Mouse (Mus musculus) cerebellum, adult 9-11 months (tissue): Measurements from ENCODE around the gene Bicdl1.

ENCODE experiments used
- DNase-seq: peaks from one replicate; pipeline ENCODE4 v3.0.0; 2022

The Bicdl1 gene

DNA sequence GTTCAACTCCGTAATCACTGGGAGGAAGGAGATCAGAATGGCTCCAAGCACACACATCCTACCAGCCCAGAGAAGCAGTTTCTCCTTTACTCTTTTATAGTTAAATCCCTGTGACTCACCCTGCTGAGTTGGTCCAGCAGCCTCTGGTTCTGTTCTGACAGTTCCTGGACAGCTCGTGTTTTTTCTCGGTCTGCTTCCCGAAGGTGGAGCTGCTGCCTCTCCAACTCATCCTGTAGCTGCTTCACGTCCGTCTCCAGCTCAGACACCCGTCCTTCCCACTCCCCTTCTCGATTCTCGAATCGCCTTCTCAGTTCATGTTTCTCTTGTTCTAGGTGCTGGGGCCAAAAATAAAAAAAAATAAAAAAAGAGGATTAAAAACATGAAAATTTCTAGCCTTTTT lies 7.0 kb downstream of the Bicdl1 start:
- no peak for DNase-seq

DNA sequence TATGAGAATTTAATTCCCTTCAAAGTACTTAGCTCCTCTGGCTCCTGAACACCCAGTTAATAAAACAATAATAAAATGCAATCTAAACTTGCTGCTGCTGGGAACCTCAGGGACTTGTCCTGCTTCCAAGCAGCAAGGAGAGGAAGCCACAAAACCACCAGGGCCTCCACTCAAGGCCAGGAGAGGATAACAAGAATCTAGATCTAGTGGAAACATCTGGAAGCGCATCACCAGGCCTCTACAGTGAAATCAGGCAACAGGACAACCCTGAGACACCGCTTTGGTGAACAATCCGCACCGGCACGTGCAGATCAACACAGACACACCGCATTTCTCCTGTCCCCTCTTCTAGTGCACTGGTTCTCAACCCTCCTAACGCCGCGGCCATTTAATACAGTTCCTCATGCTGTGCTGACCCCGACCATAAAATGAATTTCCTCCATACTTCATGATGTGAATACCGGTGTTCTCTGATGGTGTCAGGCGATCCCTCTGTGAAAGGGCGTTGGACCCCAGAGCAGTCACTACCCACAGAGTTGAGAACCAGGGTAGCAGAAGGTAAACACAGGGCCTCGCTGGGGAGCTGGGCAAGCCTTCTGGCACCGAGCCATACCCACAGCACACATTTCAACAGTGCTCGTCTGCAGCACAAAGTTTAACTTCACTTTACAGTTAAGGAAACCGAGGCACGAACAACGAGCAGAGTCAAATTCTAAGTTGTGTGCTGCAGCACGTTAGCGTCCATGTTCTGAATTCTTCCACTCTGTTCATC lies 9.0 kb downstream of the Bicdl1 start:
- no peak for DNase-seq

DNA sequence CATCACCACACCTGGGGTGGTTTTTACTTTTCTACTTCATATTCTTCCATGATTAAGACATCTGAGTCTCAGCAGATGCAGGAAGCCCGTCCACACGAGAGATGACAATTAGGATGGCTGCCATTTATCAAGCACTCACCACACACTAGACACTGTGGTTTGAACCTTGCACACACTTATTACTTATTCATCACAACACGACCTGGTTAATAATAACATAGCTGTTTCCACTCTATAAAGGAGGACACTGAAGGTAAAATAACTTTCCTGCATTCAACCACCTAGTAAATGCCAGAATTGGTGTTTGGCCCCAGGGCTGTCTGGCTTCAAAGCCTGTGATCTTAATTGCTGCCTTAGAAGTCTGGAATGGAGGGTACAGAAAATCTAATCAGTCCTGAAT lies 10.7 kb downstream of the Bicdl1 start:
- DNase-seq, result no peak

DNA sequence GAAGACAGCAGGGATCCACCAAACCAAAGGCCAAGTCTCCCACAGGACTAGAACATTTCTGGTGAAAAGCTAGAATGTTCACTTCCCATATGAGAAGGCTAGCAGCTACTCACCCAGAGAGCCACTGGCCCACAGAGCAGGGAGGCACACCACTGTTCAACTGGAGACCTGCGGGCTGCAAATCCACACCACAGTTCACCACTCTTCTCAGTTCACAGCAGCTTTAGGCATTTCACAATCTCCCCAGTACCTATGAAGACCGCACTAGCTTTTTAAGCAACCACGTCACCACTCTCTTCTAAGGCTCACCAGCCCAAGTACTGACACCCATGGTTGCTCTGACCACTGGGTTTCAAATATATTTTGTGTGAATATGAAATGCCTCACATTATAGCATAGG lies 13.7 kb downstream of the Bicdl1 start:
- DNase-seq, result no peak

DNA sequence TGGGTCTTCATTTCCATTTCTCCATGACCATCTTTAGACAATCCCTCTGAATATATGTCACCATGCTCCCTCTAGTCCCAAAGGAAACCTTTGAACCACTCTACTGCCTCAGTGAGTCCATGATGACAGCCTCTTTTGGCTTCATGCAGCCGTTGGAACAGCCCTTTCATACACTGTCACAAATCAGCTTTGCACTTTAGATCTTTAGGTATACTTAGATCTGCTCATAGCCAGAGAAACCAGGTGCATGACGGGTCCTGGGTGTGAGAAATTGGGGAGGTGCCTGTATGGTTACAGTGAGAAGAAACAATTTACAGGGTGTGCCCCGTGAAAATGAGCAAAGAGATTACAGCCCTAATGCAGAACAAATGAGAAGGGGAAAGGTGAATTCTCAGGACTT lies 14.3 kb downstream of the Bicdl1 start:
- no peak for DNase-seq

DNA sequence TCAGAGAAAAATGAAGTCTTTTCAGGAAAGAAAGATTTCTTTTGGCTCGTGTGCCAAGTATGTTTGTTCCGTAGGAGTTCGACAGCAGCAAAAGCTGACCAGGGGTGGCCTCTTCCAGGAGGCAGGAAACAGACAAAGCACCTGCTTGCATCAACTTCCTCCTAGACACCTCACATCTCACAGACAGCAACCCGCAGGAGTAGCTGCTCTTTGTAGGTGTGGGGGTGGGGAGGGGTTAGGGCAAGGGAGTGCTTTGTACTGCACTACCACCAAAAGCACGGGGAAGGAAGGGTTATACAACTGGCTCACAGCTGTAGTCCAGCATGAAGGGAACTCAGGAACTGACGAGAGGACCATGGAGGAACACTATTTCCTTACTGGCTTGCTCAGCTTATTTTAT lies 15.0 kb downstream of the Bicdl1 start:
- no peak for DNase-seq

DNA sequence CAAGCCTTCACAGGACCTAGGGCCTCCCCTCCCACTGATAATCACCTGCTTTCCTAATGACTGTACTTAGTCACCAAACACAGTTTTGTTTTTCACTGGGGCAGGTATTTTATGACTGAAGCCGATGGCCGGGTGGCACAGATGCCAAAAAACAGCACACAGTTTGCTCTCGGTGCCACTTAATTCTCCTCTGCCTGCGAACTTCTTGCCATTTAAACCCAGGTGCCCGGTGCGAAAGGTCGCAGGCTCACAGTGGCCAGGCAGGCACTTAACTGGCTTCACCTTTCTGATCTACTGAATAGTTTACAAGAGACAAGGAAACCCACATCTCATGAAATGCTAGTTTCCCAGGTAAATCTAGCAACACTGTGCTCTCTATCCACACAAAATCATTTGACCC lies 16.7 kb downstream of the Bicdl1 start:
- no peak for DNase-seq

DNA sequence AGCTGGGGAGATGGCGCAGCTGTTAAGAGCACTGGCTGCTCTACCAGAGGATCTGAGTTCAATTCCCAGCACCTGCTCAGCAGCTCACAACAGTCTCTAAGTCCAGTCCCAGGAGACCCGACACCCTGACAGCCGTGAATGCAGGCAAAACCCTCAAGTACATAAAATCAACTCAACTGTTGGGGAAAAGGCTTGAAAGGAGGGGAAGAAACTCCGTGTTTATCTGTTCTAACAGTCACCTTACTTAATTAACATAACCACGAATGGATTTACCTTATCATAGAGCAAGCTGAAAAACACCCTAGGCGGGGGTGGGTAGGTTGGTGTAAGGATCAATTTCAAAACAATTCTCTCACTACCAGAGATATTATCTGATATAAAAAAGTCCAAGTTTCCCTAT lies 18.9 kb downstream of the Bicdl1 start:
- DNase-seq, result no peak

DNA sequence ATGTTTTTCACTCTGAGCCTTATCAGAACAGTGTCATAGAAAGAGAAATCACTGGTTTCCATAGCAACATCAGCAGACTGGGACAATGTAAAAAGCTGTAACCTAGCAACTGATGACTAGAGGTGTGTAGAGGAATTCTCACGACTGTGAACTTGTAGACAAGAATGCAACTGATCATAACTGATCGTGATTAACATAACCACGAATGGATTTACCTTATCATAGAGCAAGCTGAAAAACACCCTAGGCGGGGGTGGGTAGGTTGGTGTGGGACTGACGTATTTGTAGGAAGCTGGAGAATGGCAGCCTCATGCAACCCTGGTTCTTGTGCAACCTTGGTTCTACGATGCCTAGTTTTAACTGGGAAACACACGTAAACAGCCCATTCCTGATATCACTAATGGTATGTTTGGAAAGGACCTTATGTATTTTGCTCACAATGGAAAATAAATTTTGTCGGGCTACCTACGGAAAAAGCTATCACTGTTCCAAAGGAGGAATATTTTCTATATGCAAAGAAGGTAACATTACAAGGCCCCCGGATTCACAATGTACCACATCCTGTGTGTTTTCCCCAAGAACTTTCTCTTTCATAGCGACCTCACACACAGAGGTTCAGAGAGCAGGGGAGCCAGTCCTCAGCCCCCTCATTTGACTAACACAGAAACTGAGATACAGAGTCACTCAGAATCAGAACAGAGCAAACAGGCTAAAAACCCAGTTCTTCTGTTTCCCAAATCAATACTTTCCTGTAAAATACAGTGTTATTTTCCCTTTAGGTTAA lies 19.6 kb downstream of the Bicdl1 start:
- no peak for DNase-seq

DNA sequence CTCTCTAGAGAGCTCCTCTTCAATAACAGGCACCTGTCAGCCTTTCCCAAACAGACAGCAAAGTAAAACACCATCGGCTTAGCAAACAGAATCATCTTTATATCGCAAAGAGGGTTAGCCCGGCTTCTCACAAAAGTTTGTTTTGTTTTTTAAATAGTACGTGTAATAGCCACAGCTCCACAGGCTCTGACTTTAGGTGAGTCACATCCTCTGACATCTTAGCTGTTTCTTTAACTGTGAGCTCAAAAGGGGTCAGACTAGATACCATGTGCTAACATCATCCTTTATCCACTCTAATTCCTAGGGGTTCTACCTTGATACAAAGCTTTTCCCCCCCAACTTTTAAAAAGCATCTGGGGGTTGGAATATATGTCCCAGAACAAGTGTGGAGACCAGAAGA lies 21.2 kb downstream of the Bicdl1 start:
- DNase-seq, result no peak

DNA sequence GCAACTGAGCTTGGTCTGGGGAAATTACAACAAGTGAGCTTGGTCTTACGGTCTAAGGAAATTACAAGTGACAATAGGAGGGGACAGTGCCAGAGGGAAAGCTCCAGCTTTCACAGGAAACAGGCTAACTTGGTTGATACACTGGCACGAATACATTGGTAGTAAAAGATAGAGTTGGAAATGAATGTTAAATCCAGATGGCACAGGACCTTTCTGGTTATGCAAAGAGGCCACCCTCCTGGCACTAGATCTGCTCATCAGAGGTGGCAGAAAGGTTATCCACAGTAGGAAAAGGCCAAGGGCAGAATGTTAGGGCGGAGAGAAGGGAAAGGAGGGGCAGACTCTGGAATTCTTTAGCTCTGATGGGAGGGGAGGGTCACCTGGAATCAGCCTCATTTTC lies 22.5 kb downstream of the Bicdl1 start:
- no peak for DNase-seq

DNA sequence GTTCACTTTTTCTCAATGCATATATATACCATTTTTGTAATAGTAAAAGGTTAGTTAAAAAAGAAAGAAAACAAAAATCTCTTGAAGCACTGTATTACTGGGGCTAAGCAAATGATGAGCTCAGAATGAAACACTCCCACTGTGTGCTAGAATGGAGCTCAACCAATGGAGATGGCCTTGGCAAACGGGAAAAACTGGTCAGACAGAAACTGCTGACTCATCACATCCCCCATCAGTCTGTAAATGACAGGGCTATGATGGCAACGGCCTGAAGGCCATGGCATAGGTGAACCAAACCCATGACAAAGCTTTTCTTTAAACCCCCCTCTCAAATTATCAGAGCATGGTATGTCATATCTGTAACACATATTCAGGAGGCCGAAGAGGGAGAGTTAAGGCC lies 29.4 kb downstream of the Bicdl1 start:
- no peak for DNase-seq

DNA sequence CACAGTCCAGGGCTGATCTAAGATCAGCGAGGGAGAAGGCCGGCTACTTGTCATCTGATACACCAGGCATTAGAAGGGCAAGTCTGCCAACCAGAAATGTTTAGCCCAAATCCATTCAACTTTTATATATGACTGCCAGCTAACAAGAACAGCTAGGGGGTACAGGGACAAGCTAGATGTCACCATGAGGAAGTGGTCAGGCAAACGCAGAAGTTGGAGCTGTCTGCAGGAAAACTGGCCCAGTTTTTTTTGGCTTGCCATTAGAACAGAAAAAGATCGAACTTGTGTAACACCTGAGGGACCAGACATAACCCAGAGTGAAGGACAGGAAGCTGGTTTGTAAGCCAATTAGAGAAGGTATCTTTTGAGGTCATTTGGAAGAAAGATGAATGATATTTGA lies 30.2 kb downstream of the Bicdl1 start:
- no peak for DNase-seq

DNA sequence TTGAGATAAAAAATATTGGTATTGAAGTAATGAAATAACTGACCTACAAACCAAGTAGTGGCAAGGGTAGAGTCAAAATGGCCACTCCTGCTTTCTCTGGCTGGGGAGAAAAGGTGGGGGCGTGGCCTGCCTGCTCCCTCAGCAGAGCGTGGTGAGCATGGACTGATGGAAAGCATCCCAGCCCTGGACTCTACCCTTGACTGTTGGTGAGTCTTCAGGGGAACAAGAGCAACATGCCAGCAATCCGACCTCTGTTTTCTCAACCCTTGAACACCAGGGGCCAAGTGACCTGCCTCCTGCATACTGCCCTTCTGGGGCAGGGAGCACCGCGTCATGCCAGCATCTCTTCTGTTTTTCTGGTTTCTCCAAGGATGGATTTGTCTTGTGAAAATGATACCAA lies 34.6 kb downstream of the Bicdl1 start:
- DNase-seq, result no peak

DNA sequence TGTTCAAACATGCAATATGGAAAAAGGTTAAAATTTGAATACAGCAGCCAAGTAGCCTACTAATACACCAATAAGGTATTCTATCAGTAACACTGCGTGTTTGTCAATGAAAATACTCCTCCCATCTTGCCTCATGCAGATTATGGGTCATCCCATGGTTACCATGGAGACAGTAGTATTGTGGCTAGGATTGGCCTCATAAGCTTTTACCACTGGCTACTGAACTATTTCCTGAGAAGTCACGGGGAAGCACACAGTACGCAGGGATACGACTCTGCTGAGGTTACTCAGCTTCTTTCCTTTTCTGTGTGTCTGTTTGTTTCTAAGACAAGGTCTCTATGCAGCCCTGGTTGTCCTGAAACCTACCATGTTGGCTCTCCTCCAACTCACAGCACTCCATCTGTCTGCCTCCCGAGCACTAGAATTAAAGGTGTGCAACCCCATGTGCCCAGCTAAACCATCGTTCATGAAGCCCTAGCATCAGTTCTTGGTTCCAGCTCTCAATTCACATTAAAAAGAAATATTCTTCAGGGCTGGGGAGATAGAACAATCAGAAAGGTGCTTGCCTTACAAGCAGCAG lies 36.1 kb downstream of the Bicdl1 start:
- peak; percentile 88 for DNase-seq

DNA sequence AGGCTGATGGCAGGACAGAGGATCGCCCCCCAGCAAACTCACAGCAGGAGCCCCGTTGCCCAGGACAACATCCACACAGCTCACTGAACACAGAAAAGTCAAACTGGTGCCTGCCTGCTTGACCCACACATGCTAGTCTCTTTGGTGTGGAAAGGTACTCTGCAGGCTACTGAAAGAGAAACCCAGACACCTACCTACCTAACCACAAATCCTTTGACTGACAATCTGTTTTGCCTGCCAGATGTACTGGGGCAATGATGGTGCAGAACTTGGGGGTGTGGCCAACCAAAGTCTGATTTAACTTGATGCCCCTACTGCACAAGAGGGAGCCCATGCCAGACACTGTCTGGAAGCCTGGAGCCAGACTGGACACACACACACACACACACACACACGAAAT lies 38.1 kb downstream of the Bicdl1 start:
- no peak for DNase-seq

DNA sequence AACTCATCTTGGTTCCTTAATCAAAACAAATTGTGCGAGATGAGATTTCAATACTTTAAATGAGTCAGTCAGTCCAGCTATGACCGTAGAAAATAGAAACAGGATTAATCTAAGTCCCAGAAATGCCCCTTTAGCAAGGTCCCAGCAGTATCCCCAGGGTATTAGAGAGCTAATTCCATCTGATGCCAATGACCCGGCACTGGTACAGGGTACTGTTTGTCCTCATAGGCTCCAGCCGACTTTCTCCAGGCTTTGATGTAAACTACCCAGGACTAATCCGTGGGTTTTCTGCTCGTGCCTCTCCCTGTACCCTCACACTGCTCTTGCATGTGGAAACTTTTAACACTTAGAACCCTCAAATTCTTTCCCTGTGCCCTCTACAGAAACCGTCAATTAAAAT lies 44.7 kb downstream of the Bicdl1 start:
- no peak for DNase-seq

DNA sequence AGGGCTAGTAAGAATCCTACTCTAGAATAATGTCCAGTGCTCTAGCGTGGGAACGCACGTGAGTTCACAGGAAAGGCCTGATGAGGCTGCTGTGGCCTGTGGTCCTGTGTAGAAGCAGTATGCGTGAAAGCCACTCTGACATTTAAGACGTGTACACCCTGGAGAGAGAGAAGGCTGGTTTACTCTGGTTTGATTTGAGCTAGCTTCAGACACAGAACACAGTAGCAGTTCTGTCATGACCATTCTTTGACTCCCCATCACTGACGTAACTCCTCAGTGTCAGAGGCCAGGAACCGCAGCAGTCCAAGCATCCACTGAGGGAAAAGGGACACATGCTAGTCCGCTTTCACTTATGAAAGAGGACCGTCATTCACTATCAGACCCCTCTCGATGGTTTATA lies 46.3 kb downstream of the Bicdl1 start:
- DNase-seq, result no peak

DNA sequence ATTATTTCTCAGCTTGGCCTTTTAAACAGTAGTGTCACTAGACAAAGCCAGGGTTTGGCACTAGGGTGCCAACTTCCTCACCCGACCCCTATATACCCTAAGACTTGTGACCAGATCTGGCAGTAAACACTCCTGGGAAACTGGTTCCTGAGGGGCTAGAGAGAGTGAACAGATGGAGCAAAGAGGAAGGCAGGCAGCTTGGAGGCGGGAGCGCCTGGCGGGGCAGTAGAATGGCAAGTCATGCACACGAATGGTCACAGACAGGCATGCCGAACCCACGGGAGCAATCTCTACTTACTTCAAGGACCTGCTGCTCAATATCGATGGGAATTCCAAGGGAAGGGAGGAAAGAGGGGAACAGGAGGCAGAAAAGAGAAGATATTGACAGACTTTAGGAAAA lies 59.6 kb downstream of the Bicdl1 start:
- DNase-seq, result peak; percentile 76

DNA sequence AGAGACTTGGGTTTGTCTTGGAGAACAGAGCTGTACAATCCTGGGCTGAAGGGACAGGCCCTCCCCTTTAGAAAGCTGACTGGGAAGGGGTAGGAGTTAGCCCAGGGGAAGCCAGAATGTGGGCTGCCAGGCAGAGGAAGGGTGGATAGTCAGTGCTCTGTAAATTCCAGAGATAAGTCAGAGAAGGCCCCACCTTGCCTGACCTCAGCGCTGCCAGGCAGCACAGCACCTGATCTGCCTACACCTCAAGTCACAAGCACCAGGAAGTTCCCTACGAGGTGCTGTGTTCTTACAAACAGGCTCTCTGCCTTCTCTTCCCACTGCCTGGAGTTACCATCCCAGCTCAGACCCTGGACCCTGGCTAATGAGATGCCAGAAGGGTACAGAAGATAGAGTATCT lies 61.0 kb downstream of the Bicdl1 start:
- DNase-seq, result no peak

DNA sequence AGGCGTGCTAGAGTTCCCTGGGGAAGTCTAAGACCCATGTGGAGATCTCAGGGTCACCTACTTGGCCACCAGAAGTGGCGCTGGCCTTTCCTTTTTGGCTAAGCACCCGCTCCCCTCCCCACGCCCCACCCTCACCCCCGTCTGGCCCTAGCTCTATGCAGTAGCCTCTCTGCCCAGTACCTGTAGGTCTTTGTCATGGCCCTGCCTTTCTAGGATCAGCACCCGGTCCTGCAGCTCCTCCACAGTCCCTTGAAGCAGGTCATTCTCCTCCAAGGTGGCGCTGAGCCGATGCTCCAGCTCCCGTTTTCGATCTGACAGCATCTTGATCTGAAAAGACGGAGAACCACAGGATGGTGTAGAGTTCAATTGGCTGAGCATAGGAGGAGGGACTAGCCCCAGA lies 61.4 kb downstream of the Bicdl1 start:
- DNase-seq, result no peak

DNA sequence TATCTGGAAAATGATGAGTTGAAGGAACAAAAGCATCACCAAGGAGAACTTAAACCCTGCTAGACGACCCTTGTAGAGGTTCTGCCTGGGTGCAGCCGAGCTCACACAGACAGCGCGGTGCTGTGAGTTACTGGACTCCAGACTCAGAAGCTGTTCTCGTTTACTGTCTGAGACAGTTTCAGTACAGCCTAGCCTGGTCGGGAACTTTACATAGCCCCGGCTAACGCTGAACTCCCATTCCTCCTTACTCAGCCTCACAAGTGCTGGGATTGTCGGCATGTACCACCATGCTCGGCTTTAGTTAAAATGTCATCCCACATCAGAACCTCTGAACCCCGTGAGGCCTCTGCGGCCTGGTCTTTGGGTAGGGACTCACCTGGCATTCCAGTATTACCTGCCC lies 62.4 kb downstream of the Bicdl1 start:
- DNase-seq, result no peak

DNA sequence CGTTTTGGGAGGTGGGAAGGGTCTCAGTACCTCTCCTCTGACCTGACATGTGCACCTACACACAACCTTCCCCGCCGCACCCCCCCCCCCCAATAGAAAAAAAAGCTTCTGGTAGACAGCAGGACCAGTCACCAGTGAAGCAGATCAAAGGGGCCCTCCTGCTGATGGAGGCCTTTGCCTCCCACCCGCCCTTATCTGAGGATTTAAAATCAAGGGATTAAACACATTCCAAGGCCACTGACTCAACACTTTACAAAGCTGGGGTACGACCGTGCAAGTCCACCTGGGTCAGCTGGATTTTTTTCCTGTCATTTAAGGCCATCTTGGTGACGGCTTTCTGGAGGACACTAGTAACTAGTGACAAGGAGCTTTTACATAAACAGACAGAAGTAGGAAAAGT lies 63.5 kb downstream of the Bicdl1 start:
- no peak for DNase-seq

DNA sequence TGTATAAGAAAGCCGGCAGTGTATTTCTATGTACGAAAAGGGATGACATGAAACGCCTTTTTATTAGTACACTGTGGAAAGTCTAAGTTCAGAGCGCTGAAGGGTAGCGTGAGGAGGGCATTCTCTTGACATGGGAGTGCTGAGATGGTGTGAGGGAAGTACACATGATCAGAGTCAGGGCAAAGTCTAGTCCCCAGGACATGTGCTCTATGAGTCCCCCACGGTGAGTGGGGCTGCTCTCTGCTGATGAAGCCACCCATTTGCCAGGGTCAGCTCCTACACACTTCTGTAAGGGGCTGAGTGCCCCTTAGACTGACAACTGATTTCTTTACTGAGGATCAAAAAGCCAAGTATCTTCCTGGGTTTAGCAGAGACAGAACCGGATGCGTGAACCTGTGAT lies 64.2 kb downstream of the Bicdl1 start:
- no peak for DNase-seq
